Mouse (Mus musculus): ENCODE data around the gene Stx1b. TPM values are rescaled to one million over a fixed set of nuclear protein-coding genes. Genes with fewer than 3 reads are reported as not detected.

The Stx1b gene
- not detected for total RNA-seq (2023)

DNA sequence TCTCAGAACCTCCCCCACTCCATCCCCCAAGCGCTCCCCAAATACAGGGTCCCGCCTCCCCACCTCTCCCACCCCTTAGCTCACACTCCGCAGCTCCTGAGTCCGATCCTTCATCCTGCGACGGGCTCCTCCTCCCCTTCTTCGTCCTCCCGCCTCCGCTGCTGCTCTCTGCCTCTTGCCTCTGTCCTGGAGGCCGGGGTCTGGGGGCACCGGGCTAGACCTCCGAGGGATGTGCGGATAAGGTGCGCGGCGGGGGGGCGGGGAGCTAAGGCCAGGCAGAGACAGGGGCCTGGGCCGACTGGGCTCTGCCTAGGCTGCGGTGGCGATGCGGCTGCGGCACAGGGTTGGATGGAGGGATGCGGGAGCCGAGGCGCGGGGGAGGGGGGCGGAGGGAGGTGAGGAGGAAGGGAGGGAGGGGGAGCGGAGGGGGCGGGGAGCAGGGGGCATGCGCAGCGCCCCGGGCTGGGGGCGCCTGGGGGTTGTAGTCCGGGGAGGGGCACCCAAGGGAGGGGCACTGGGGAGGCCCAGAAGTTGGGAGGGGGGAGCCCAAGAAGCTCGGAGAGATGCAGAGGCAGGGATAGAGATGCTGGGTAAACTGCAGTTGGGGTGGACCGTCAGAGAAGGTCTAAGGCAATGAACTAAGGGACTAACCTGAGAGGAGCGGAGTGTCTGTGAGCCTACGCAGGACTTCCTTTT, at the start of gene Stx1b, which contains the start of gene Stx4a:
Stx1b (minus strand) TSS at position 374 of the 696 bp plus-strand sequence.
Stx4a (plus strand) TSS at position 119 of the 696 bp plus-strand sequence.

DNA sequence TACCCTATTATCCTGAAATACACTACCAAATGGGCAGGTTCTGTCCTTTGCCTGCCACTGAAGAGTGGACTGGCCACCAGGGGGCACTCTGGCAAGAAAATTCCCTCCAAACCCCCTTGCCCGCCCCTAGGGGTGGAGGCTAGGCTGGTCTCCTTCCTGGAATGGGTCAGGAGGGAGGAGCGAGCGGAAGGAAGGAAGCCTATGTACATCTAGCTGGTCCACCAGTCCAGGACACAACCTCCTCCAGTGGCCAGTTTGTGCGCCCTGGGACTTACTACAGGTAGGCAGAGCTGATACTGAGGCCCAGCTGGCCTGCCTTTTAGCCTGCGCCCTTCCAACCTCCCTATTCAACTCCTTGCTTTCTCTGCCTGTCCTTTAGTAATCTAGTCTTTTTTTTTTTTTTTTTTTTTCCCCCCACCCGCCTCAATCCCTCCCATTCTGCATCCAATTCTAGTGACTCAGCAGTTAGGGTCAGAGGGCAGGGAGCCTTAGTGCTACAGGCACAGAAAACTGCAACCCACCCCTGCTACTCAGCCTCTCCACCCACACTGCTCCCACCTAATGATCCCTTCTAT, 23.8 kb downstream of the Stx1b start, which contains the start of gene Hsd3b7:
Hsd3b7 (plus strand) TSS at position 170 of the 575 bp plus-strand sequence.

DNA sequence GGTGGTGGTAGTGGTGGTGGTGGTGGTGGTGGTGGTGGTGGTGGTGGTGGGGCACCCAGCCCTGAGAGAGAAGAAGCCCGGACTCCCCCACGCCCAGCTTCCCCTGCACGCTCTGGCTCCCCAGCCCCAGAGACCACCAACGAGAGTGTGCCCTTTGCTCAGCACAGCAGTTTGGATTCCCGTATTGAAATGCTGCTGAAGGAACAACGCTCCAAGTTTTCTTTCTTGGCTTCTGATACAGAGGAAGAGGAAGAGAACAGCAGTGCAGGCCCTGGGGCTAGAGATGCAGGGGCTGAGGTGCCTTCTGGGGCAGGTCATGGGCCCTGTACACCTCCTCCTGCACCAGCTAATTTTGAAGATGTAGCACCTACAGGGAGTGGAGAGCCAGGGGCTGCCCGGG, 39.0 kb downstream of the Stx1b start, which contains the start of gene Gm49388:
Gm49388 (plus strand) TSS at position 301 of the 400 bp plus-strand sequence.

DNA sequence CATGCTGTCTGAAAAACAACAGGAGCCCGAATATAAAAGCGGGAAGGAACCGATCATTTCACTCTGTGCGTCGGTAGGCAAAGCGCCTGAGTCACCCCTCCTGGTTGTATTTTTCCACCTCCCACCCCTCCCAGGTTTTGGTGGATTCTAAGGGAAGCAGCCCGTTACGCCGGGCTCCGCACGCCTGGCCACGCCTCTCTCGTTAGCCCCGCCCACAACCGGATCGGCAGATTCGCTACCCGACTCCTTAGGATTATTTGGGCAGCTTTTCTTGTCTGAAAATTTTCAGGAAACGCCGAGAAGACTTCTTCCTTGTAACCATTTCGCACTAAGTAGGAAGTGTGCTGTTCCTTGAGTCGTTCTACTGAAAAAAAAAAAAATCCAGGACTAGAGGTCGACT, 47.9 kb downstream of the Stx1b start, which contains the start of gene Setd1a:
Setd1a (plus strand) TSS at position 245 of the 400 bp plus-strand sequence.

DNA sequence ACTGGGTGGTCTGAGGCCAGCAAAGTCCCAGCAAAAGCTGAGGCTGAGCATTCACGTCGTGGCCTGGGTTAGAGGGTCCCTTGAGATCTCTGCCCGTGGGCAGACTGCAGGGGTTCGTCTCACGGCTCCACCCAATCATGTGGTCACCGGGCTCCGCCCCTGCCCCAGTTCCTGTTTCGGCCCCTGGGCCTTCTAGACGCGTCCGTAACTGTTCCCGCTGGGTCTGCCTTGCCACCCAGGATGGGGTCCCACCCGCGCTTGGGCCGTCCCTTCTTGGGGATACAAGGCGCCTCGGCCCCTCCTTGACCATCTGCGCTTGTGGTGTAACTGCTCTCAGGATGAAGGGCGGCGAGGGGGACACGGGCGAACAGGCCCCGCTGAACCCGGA, 54.7 kb downstream of the Stx1b start, which contains the start of gene Orai3:
Orai3 (plus strand) TSS at position 165 of the 388 bp plus-strand sequence.

Other genes with a start within 250 kb of the Stx1b start
- gene Ccdc189, start 236.0 kb downstream of the Stx1b start, total RNA-seq (2023): 1 to 10 TPM; 1.0 to 1.3 TPM
- 100 to 1,000 TPM; 152 to 153 TPM for gene Rnf40, start 235.8 kb downstream of the Stx1b start, total RNA-seq (2023)
- 1 to 10 TPM; 4.0 to 5.6 TPM for gene Zfp629, start 208.8 kb downstream of the Stx1b start, total RNA-seq (2023)
- 10 to 100 TPM; 57.9 to 70.7 TPM for gene Bcl7c, start 115.6 kb downstream of the Stx1b start, total RNA-seq (2023)
- gene Ctf1, start 111.8 kb downstream of the Stx1b start, total RNA-seq (2023): not detected
- gene Ctf2, start 92.4 kb downstream of the Stx1b start, total RNA-seq (2023): not detected
- 10 to 100 TPM; 14.3 to 15.7 TPM for gene Fbxl19, start 80.0 kb downstream of the Stx1b start, total RNA-seq (2023)
- 10 to 100 TPM; 38.3 to 40.4 TPM for gene Orai3, start 54.7 kb downstream of the Stx1b start, total RNA-seq (2023)
- gene Setd1a, start 47.9 kb downstream of the Stx1b start, total RNA-seq (2023): 10 to 100 TPM; 71.9 to 94.6 TPM
- gene Gm49388, start 38.9 kb downstream of the Stx1b start, total RNA-seq (2023): under 1 TPM in 1 of 2 experiments, not detected in 1; 0.53 TPM
- gene Hsd3b7, start 23.9 kb downstream of the Stx1b start, total RNA-seq (2023): 1 to 10 TPM; 4.1 to 6.1 TPM
- 100 to 1,000 TPM; 143 to 167 TPM for gene Stx4a, start 255 bp downstream of the Stx1b start, total RNA-seq (2023)
- 100 to 1,000 TPM; 104 to 108 TPM for gene Zfp646, start 51.7 kb upstream of the Stx1b start, total RNA-seq (2023)
- 10 to 100 TPM; 15.3 to 20.7 TPM for gene Zfp668, start 52.3 kb upstream of the Stx1b start, total RNA-seq (2023)
- under 1 TPM in 1 of 2 experiments, not detected in 1; 0.49 TPM for gene Prss53, start 66.4 kb upstream of the Stx1b start, total RNA-seq (2023)
- gene Gm21974, start 70.9 kb upstream of the Stx1b start, total RNA-seq (2023): under 1 TPM in 1 of 2 experiments, not detected in 1; 0.83 TPM
- gene Vkorc1, start 71.1 kb upstream of the Stx1b start, total RNA-seq (2023): 10 to 100 TPM; 13.7 to 19.4 TPM
- 10 to 100 TPM; 29.3 to 35.7 TPM for gene Bckdk, start 79.5 kb upstream of the Stx1b start, total RNA-seq (2023)
- 10 to 100 TPM; 51.0 to 58.3 TPM for gene Kat8, start 88.0 kb upstream of the Stx1b start, total RNA-seq (2023)
- gene Prss8, start 105.6 kb upstream of the Stx1b start, total RNA-seq (2023): not detected
- 1 to 10 TPM; 1.7 to 3.1 TPM for gene Prss36, start 122.2 kb upstream of the Stx1b start, total RNA-seq (2023)
- gene Fus, start 142.9 kb upstream of the Stx1b start, total RNA-seq (2023): 100 to 1,000 TPM; 721 to 839 TPM
- 10 to 100 TPM; 21.7 to 25.7 TPM for gene Pycard, start 169.3 kb upstream of the Stx1b start, total RNA-seq (2023)
- gene Trim72, start 179.4 kb upstream of the Stx1b start, total RNA-seq (2023): 1 to 10 TPM; 1.0 to 1.3 TPM
- 1 to 10 TPM; 1.7 to 1.8 TPM for gene Itgam, start 238.1 kb upstream of the Stx1b start, total RNA-seq (2023)
- gene Gm49368, start 238.1 kb upstream of the Stx1b start, total RNA-seq (2023): not detected